Mouse (Mus musculus): ENCODE measurements around the gene Nos1.

Gene Nos1

DNA sequence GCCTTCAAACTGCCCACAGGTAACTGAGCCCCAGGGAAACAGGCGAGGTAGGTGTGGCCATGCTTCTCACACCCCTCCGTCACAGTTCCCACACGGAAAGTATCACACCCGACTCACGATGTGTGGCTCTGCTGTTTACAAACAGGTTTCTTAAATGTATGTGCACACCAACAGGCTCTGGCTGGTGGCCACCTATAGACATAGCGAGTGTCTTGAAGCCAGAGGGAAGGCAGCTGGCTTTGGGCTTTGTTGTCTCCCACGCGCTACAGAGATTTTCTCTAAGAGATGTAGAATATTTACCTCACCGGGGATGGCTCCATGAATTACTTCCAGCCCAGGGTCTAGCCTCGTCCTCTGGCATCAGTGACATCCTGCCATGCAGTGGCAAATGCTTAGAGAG is 118.5 kb downstream of the Nos1 start:
- no peak for DNase-seq (ENCODE audit: low spot score)

DNA sequence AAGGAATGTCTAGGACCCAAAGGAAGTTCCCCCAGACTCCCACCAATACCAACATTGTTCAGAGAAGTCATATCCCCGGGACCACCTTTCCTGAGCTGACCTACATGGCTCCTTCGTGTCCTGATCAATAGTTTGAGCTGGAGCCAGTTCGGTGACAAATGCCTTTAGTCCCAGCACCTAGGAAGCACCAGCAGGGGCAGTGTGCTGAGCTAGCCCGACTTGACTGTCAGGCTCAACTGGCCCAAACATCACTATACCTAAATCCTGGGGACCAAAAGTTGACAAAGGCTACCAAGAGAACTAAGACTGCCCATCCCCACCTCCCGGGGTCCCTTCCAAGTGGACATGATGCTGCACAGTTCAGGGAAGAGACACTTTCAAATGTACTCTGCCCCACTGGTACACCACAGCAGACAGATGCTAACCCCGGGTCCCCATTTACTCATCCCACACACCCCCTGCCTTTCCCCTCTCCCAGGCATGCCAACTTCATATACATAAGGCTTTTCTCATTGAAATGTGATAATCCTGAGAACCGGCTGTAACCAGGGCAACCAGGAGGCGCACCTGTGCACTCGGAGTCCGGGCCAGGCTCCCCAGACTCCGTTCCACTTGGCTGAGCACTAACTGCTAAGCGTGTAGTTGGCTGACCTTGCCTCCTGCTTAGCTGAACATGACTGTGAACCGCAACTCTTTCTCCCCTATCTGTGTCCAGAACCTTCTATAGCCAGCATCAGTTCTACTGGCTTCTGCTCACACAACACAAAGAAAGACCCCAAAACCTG is 120.3 kb downstream of the Nos1 start:
- no peak for DNase-seq (ENCODE audit: low spot score)

DNA sequence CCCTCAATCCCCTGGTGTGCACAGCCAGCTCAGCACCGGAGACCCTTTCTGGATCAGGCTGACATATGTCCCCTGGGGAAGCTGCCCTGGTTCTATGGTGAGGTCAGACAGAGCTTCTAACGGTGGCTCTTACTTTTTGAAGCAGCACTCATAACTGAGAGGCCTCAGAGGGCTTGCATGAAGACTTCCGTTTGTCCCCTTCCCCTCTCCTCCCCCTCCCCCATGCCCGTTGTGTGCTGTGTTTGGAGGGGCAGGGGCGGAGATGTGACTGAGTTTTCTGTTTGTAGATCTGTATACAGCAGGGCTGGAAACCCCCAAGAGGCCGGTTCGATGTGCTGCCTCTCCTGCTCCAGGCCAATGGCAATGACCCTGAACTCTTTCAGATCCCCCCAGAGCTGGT is 122.7 kb downstream of the Nos1 start:
- DNase-seq (ENCODE audit: low spot score): no peak

- DNase-seq (ENCODE audit: low spot score): no peak
These were observed 124.9 kb downstream of the Nos1 start for GRCm38 (mm10) chr5:117905728-117906127.

GRCm38 (mm10) chr5:117909524-117909923 is 128.7 kb downstream of the Nos1 start:
- DNase-seq (ENCODE audit: low spot score): no peak

- no peak for DNase-seq (ENCODE audit: low spot score)
These were observed 135.5 kb downstream of the Nos1 start for GRCm38 (mm10) chr5:117916349-117916748.

- DNase-seq (ENCODE audit: low spot score): no peak
These were observed 136.1 kb downstream of the Nos1 start for GRCm38 (mm10) chr5:117916906-117917305.

DNA sequence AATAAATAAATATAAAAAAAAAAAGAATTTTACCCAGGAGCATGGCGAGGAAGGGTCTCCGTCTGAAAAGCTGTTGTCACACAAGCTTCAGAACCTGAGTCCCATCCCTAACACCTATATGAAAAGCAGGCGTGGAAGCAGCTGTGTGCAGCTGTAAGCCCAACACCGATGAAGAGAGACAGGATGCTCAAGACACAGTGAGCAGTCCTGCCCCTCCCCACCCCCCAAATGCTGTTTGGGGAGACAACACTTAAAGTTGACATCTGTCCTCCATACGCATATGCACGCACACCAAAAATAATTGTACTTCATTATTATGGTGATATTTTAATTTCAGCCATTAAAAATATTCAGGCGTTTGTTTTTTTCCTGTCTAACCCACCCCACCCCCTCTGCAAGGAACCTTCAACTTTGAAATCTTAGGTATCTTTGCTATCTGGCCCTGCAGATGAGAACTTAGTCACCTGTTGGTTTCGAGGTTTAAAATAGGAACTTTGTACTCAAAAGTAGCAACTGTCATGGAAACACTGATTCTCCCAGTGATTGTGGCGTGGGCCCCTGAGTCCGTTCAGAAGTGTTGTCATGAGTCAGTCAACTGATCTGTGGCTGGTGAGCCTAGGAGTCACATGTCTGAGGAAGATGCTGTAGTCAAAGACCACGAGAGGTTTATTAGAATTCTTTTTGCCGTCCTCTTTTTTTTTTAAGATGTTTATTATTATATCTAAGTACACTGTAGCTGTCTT is 141.1 kb downstream of the Nos1 start:
- DNase-seq (ENCODE audit: low spot score): no peak

- DNase-seq (ENCODE audit: low spot score): no peak
These were observed 142.9 kb downstream of the Nos1 start for GRCm38 (mm10) chr5:117923688-117924087.

DNA sequence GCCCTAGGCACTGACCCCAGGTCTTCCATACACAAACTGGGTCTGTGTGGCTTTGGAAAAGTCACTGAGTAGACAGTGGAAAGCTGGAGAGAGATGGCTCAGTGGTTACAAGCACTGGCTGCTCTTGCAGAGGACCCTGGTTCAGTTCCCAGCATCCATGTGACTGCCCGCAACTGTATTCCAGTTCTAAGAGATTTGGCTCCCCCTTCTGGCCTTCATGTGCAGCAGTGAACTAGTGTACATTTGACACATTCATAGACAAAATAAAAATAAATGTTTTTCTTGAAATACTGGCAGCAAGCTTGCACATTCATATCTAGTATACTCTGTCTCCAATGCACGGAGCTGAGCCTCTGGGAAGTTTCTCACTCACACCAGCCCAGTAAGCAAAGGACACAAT is 147.7 kb downstream of the Nos1 start:
- DNase-seq (ENCODE audit: low spot score): no peak

- no peak for DNase-seq (ENCODE audit: low spot score)
These were observed 151.4 kb downstream of the Nos1 start for GRCm38 (mm10) chr5:117932222-117932621.

DNA sequence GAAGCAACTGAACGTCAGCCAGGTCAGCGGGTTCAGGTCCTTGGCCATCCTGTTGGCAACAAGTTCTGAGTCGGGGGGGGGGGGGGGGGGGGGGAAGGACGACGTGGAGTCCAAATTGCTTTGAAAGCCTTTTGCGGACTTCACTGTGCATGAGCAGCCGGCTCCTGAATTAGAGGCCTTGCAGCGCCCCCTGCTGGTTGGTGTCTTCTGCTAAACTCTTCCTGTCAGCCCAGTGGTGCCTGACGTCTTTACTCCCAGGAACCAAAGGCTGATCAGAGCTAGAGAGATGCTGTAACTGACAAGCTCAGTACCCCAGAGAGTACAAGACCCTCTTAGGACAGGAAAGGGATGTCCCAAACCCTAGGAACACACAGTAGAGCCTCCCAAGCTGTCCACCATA is 152.0 kb downstream of the Nos1 start:
- peak; percentile 77 for DNase-seq (ENCODE audit: low spot score)

DNA sequence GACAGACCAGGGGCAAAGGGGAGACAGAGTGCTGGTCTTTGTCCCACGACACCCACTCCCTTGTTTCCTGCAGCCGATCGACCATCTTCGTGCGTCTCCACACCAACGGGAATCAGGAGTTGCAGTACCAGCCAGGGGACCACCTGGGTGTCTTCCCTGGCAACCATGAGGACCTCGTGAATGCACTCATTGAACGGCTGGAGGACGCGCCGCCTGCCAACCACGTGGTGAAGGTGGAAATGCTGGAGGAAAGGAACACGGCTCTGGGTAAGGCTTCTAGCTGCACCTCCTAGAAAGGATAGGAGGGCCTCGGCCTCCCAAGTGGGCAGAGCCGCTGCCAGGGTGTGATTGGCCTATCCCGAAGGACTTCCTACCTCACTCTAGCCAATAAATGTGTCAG is 155.5 kb downstream of the Nos1 start:
- no peak for DNase-seq (ENCODE audit: low spot score)

DNA sequence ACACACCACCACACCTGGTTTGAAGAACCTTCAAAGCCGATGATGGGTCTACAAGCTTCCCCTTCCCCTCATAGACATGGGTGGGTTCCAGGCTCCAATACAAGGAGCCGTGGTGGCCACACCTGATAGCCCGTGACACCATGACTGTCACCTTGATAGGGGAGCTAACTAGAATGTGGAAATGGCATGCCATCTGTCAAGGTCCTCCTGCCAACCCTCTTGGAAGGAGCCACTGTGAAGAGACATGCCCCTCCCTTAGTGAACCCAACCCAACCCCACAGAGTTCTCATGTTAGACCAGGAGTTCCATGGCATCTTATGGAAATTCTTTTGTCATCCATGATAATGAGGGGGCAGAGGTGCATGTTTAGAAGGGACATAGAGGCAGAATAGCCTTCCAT is 156.4 kb downstream of the Nos1 start:
- DNase-seq (ENCODE audit: low spot score): no peak

GRCm38 (mm10) chr5:117938182-117938581 is 157.3 kb downstream of the Nos1 start:
- DNase-seq (ENCODE audit: low spot score): peak; percentile 60

GRCm38 (mm10) chr5:117939402-117939801 is 158.6 kb downstream of the Nos1 start:
- no peak for DNase-seq (ENCODE audit: low spot score)

GRCm38 (mm10) chr5:117941552-117941951 is 160.7 kb downstream of the Nos1 start:
- no peak for DNase-seq (ENCODE audit: low spot score)

- peak; percentile 19 for DNase-seq (ENCODE audit: low spot score)
These were observed 165.8 kb downstream of the Nos1 start for GRCm38 (mm10) chr5:117946605-117947004.

GRCm38 (mm10) chr5:117949393-117949792 is 168.6 kb downstream of the Nos1 start:
- no peak for DNase-seq (ENCODE audit: low spot score)

GRCm38 (mm10) chr5:117953893-117954292 is 173.1 kb downstream of the Nos1 start:
- DNase-seq (ENCODE audit: low spot score): no peak

DNA sequence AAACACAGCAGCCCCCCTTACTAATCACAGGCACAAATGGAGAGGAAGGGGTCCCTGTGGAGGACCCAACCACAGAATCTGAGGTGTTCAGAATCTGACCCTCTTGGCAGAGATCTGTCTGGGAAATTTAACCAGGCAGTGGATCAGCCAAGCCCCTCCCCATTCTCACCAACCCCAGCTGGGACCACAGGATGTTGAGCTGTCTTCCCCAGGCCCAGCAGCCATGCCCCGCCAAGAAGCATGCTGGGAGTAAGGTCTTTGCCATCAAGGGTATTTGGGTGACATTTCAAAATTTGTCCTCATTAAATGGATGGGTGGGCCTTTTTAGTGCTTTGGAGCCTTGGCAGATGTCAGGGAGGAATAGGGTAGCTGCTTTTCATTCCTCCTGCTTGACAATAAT is 173.6 kb downstream of the Nos1 start:
- no peak for DNase-seq (ENCODE audit: low spot score)

- no peak for DNase-seq (ENCODE audit: low spot score)
These were observed 175.0 kb downstream of the Nos1 start for GRCm38 (mm10) chr5:117955675-117956420.

GRCm38 (mm10) chr5:117964750-117965149 is 183.9 kb downstream of the Nos1 start:
- peak; percentile 22 for DNase-seq (ENCODE audit: low spot score)

Measured in ovary, postnatal 36 days (tissue).